Comparison of ENCODE assay signal across 10 mouse cellular contexts in genomic region chr13:25695017-25695604, GRCm38 (mm10).
A peak's percentile ranks its signal among the peaks of the same experiment; 100 is the strongest.
DNase-seq lines count a peak whose midpoint lies in the region; ATAC-seq and TF ChIP-seq lines count a peak whose summit lies in the region.
"Had no signal": no experiment of that assay in that cellular context is flagged by ENCODE, and none has a peak within 500 bp of the region (broad histone marks: within the 10 kb centered on the region; RNA-seq: fewer than 3 reads in every experiment).

No protein-coding gene starts in this region.

- no peak overlapping the region for H3K9ac ChIP-seq in kidney, postnatal 0 days (ENCODE audit: low read depth, low read length)
- no peak overlapping the region for H3K9ac ChIP-seq in kidney, embryonic 14.5 days (ENCODE audit: low read depth, low read length)
- H3K9ac ChIP-seq: liver, embryonic 14.5 days had no signal

- H3K4me2 ChIP-seq in kidney, postnatal 0 days (ENCODE audit: low read length), result no peak overlapping the region
- no peak overlapping the region for H3K4me2 ChIP-seq in kidney, embryonic 14.5 days (replicated peaks; ENCODE audit: low read depth, low read length)

- no peak overlapping the region for H3K4me3 ChIP-seq in kidney, postnatal 0 days (replicated peaks; ENCODE audit: low read depth, low read length)
- H3K4me3 ChIP-seq in kidney, embryonic 14.5 days (ENCODE audit: low read length), result no peak overlapping the region

- ATAC-seq in kidney, postnatal 0 days (replicated peaks; ENCODE audit: low FRiP score, low read depth), result no peak
- ATAC-seq in kidney, embryonic 14.5 days (ENCODE audit: low FRiP score, low TSS enrichment), result no peak
- ATAC-seq in megakaryocyte, adult 5-6 weeks (ENCODE audit: poor library complexity, severe bottlenecking), result no peak

- DNase-seq in kidney, postnatal 0 days (ENCODE audit: low spot score), result peak; percentile 16
- peak; percentile 36 for DNase-seq in brain, embryonic 18.5 days (ENCODE audit: low read depth, low spot score)
- peak; percentile 39 to 42 for DNase-seq in frontal cortex, postnatal 14 days (ENCODE audit: low spot score in 2 of 2)
- peak; percentile 47 to 49 for DNase-seq in left cerebral cortex, postnatal 36 days (ENCODE audit: low spot score in 2 of 2)
- DNase-seq in adrenal gland, postnatal 4 days (ENCODE audit: low spot score in 2 of 2), result no peak
- DNase-seq: cerebellum, adult 11-12 months; kidney, adult 18-20 months had no signal

- no peak for TF ChIP-seq CTCF in kidney, postnatal 0 days (IDR thresholded peaks at IDR 0.05; ENCODE audit: low read depth)

- H3K27me3 ChIP-seq in kidney, postnatal 0 days (ENCODE audit: insufficient read depth, low read length), result no peaks in the 10 kb centered on the region
- no peaks in the 10 kb centered on the region for H3K27me3 ChIP-seq in kidney, embryonic 14.5 days (ENCODE audit: control insufficient read depth, insufficient read depth, low read length)

- no peak overlapping the region for H3K27ac ChIP-seq in kidney, postnatal 0 days
- no peak overlapping the region for H3K27ac ChIP-seq in kidney, embryonic 14.5 days (ENCODE audit: low read depth, low read length)
- H3K27ac ChIP-seq: liver, embryonic 14.5 days had no signal

- WGBS in kidney, postnatal 0 days, result 61% methylated on average over 14 of the region's 14 CpGs
- 76% methylated on average over 14 of the region's 14 CpGs for WGBS in kidney, embryonic 14.5 days

- H3K9me3 ChIP-seq in kidney, postnatal 0 days (replicated peaks; ENCODE audit: low read length), result no peaks in the 10 kb centered on the region
- H3K9me3 ChIP-seq in kidney, embryonic 14.5 days (ENCODE audit: control insufficient read depth, low read length), result no peaks in the 10 kb centered on the region

- H3K36me3 ChIP-seq in kidney, postnatal 0 days (ENCODE audit: insufficient read depth, low read length), result no peaks in the 10 kb centered on the region
- H3K36me3 ChIP-seq in kidney, embryonic 14.5 days (ENCODE audit: control insufficient read depth, insufficient read depth, low read length), result no peaks in the 10 kb centered on the region

- intact Hi-C loops in left cerebral cortex, postnatal 36 days (cut with DNase I), result loop anchor here (2.0 kb wide), 1 partner anchor 16 kb away; no protein-coding TSS in a partner anchor

- no peaks in the 10 kb centered on the region for H3K4me1 ChIP-seq in kidney, postnatal 0 days (replicated peaks; ENCODE audit: insufficient read depth, low read length)
- H3K4me1 ChIP-seq in kidney, embryonic 14.5 days (ENCODE audit: control insufficient read depth, insufficient read depth, low read length), result no peaks in the 10 kb centered on the region

Comparison
In these comparisons a context has a peak if more than half of its experiments do, and no peak if none do; other contexts are left out.
1. DNase-seq: peak in kidney, postnatal 0 days (single experiment), brain, embryonic 18.5 days (single experiment), frontal cortex, postnatal 14 days (2 of 2) and left cerebral cortex, postnatal 36 days (2 of 2); none in adrenal gland, postnatal 4 days (0 of 2).